ENCODE assay signal across 10 mouse cellular contexts in the genomic region with DNA sequence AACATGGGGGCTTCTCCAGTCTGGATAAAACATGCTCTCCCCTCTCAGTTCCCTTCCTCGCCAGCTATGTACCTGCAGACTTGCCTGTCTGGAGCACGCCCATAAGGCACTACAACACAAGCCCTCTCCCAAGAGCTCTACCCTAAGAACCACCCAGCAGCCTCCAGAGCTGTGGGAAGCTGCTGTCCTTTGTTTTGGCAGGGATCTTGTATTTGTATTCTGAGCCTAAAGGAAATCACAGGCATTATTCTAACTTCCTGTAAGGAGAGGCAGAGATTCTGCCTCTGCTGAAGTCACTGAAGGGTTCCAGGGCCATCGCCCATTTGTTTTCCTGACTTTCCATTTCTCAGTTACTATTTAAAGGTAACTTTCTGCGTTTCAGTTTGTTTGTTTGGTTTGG.
DNase-seq lines count a peak whose midpoint lies in the region; ATAC-seq lines count a peak whose summit lies in the region.
"Had no signal": no experiment of that assay in that cellular context is flagged by ENCODE, and none has a peak within 500 bp of the region (broad histone marks: within the 10 kb centered on the region; RNA-seq: fewer than 3 reads in every experiment).

No protein-coding gene starts in this region.

- H3K9ac ChIP-seq in kidney, embryonic 15.5 days: no peak overlapping the region
- H3K9ac ChIP-seq in midbrain, embryonic 15.5 days: no peak overlapping the region
- H3K9ac ChIP-seq: hindbrain, embryonic 14.5 days had no signal

- H3K27me3 ChIP-seq in kidney, embryonic 15.5 days: no peaks in the 10 kb centered on the region
- no peaks in the 10 kb centered on the region for H3K27me3 ChIP-seq in heart, embryonic 10.5 days (ENCODE audit: insufficient read depth, poor library complexity, severe bottlenecking)
- H3K27me3 ChIP-seq in midbrain, embryonic 15.5 days (replicated peaks): no peaks in the 10 kb centered on the region

- no peaks in the 10 kb centered on the region for H3K36me3 ChIP-seq in kidney, embryonic 15.5 days
- H3K36me3 ChIP-seq in heart, embryonic 10.5 days: no peaks in the 10 kb centered on the region
- no peaks in the 10 kb centered on the region for H3K36me3 ChIP-seq in midbrain, embryonic 15.5 days (replicated peaks)

- WGBS in kidney, embryonic 15.5 days: 65% methylated on average over 4 of the region's 4 CpGs
- WGBS in heart, embryonic 10.5 days: 52% methylated on average over 4 of the region's 4 CpGs
- 69% methylated on average over 4 of the region's 4 CpGs for WGBS in midbrain, embryonic 15.5 days

- no peak overlapping the region for H3K4me3 ChIP-seq in kidney, embryonic 15.5 days (replicated peaks)
- no peak overlapping the region for H3K4me3 ChIP-seq in heart, embryonic 10.5 days
- no peak overlapping the region for H3K4me3 ChIP-seq in midbrain, embryonic 15.5 days

- H3K4me2 ChIP-seq in kidney, embryonic 15.5 days: no peak overlapping the region
- no peak overlapping the region for H3K4me2 ChIP-seq in midbrain, embryonic 15.5 days
- H3K4me2 ChIP-seq: hindbrain, embryonic 14.5 days had no signal

- no peaks in the 10 kb centered on the region for H3K4me1 ChIP-seq in kidney, embryonic 15.5 days
- no peaks in the 10 kb centered on the region for H3K4me1 ChIP-seq in heart, embryonic 10.5 days
- no peaks in the 10 kb centered on the region for H3K4me1 ChIP-seq in midbrain, embryonic 15.5 days

- no peaks in the 10 kb centered on the region for H3K9me3 ChIP-seq in kidney, embryonic 15.5 days (replicated peaks)
- H3K9me3 ChIP-seq in heart, embryonic 10.5 days: no peaks in the 10 kb centered on the region
- no peaks in the 10 kb centered on the region for H3K9me3 ChIP-seq in midbrain, embryonic 15.5 days

- H3K27ac ChIP-seq in kidney, embryonic 15.5 days: peak overlapping the region; percentile 29; the same call in 1 of the 2 replicates
- 0 out of 2 replicates have a peak overlapping the region, but pooled peaks have one; percentile 4 for H3K27ac ChIP-seq in heart, embryonic 10.5 days
- no peak overlapping the region for H3K27ac ChIP-seq in midbrain, embryonic 15.5 days
- H3K27ac ChIP-seq: hindbrain, embryonic 14.5 days had no signal

- intact Hi-C loops in heart, postnatal 10 days (cut with DNase I): no loop called here

- DNase-seq in kidney, postnatal 4 days: no peak
- no peak for DNase-seq in heart, embryonic 10.5 days (ENCODE audit: low spot score)
- DNase-seq in heart, postnatal 10 days: peak; percentile 9 to 15
- peak; percentile 55 for DNase-seq in lung, postnatal 25 days (ENCODE audit: low spot score)
- DNase-seq in embryo, embryonic 10.5 days (ENCODE audit: low spot score): no peak
- DNase-seq: cerebellum, adult 11 months had no signal

- no peak for ATAC-seq in kidney, embryonic 15.5 days (replicated peaks; ENCODE audit: low FRiP score)
- no peak for ATAC-seq in midbrain, embryonic 15.5 days (replicated peaks)
- ATAC-seq: forebrain, embryonic 16.5 days had no signal

Comparison
In these comparisons a context has a peak if more than half of its experiments do, and no peak if none do; other contexts are left out.
1. DNase-seq: peak in heart, postnatal 10 days (2 of 2) and lung, postnatal 25 days (single experiment); none in kidney, postnatal 4 days (0 of 2), heart, embryonic 10.5 days (single experiment) and embryo, embryonic 10.5 days (single experiment).